Mouse (Mus musculus): ENCODE measurements at regions not wholly inside any gene's neighbourhood (a gene's known extent, or its start where the extent isn't known, plus 50 kb on each side); places are given as distances from the start of the nearest gene placed in this dataset.
A peak's percentile ranks its signal among the peaks of the same experiment; 100 is the strongest.

DNA sequence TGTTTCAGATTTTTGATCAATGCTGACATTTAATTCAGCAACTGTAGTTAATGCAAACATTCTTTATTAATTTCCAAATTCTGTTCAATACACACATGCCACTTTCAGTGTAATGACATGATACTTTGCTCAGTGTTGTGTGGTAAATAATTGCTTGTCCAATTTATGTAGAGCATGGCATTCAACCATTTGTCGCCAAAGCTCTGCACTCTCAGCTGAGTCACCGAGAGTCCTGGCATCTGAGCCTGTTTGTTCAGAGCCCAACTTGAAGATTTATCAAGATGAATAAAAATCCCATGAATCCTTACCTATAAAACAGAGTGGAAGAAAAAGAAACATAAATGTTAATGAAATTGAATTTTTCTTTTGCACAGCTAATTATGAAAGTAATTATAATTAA is 55.3 kb upstream of the Spag16 start:
- no peak overlapping the region for H3K9ac ChIP-seq (replicated peaks; ENCODE audit: low read depth)
- no peaks in the 10 kb centered on the region for H3K9me3 ChIP-seq (ENCODE audit: low read length)
- no peak overlapping the region for H3K4me3 ChIP-seq (ENCODE audit: low read depth, low read length)
- H3K27ac ChIP-seq (ENCODE audit: low read length): no peak overlapping the region
- ATAC-seq: no peak
- no peak for DNase-seq (ENCODE audit: low spot score)
- no peak for TF ChIP-seq EP300 (IDR thresholded peaks at IDR 0.05)
- no peak overlapping the region for H3K4me2 ChIP-seq (replicated peaks; ENCODE audit: low read depth, low read length)
- H3K27me3 ChIP-seq (replicated peaks; ENCODE audit: insufficient read depth, low read length): no peaks in the 10 kb centered on the region
- 77% methylated on average over 2 of the region's 2 CpGs for WGBS
- no peaks in the 10 kb centered on the region for H3K4me1 ChIP-seq (ENCODE audit: insufficient read depth, low read depth, low read length)
- no peaks in the 10 kb centered on the region for H3K36me3 ChIP-seq (ENCODE audit: insufficient read depth, low read length)

DNA sequence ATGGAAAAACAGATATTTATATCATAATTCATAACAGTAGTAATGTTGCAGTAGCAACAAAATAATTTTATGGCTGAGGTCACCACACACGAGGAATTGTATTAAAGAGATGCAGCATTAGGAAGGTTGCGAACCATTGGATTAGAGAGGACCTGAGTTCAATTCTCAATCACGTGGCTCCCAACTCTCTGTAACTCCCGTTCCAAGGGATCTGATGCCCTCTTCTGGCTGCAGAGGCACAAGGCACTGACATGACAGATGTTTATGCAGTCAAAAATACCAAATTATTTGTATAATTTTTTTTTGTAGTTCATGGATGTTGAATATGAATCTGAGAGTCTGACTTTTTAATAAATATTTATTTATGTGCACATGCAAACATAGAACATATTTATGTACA is 51.2 kb upstream of the Spag16 start:
- no peaks in the 10 kb centered on the region for H3K4me1 ChIP-seq (ENCODE audit: insufficient read depth, low read depth, low read length)
- no peaks in the 10 kb centered on the region for H3K27me3 ChIP-seq (replicated peaks; ENCODE audit: insufficient read depth, low read length)
- no peaks in the 10 kb centered on the region for H3K9me3 ChIP-seq (ENCODE audit: low read length)
- H3K4me2 ChIP-seq (replicated peaks; ENCODE audit: low read depth, low read length): no peak overlapping the region
- DNase-seq (ENCODE audit: low spot score): no peak
- TF ChIP-seq CTCF (IDR thresholded peaks at IDR 0.05) (peak; percentile 51), EP300 (IDR thresholded peaks at IDR 0.05) (no peak)
- no peaks in the 10 kb centered on the region for H3K36me3 ChIP-seq (ENCODE audit: insufficient read depth, low read length)
- ATAC-seq: no peak
- H3K4me3 ChIP-seq (ENCODE audit: low read depth, low read length): no peak overlapping the region
- H3K27ac ChIP-seq (ENCODE audit: low read length): no peak overlapping the region
- WGBS: 61% methylated on average over 4 of the region's 4 CpGs
- no peak overlapping the region for H3K9ac ChIP-seq (replicated peaks; ENCODE audit: low read depth)
